Mouse (Mus musculus) forebrain, embryonic 15.5 days (tissue): Measurements from ENCODE around the gene Cend1. TPM values are rescaled to one million over a fixed set of nuclear protein-coding genes. Genes with fewer than 3 reads are reported as not detected.
A peak's percentile ranks its signal among the peaks of the same experiment; 100 is the strongest.
"Not testable (repeated sequence)": the region's sequence is repeated elsewhere in the genome, so short reads cannot be mapped to it uniquely, and the experiment has no call there.

Experiments used
- ATAC-seq: fragments of 200-750 bp; cut with Nextera tagmentation; replicated peaks from 2 replicates; pipeline ENCODE4 v1.8.0; 2017; ENCODE audit warnings: mild to moderate bottlenecking, moderate TSS enrichment, moderate library complexity
- H3K27ac ChIP-seq: fragments of 300-500 bp; sonication (generic); replicated peaks from 2 replicates; pipeline ENCODE4 v1.5.1; 2015; ENCODE audit warnings: mild to moderate bottlenecking, inconsistent platforms
- H3K27me3 ChIP-seq: fragments of 300-500 bp; sonication (generic); 2 replicates; pipeline ENCODE4 v1.6.1; 2015; ENCODE audit warnings: inconsistent platforms
- H3K36me3 ChIP-seq: fragments of 300-500 bp; sonication (generic); 2 replicates; pipeline ENCODE4 v1.6.1; 2015; ENCODE audit warnings: mild to moderate bottlenecking, inconsistent platforms
- H3K4me1 ChIP-seq: fragments of 300-500 bp; sonication (generic); 2 replicates; pipeline ENCODE4 v1.6.1; 2015; ENCODE audit warnings: inconsistent platforms
- H3K4me2 ChIP-seq: fragments of 300-500 bp; sonication (generic); replicated peaks from 2 replicates; pipeline ENCODE4 v1.6.1; 2015; ENCODE audit warnings: mild to moderate bottlenecking, inconsistent platforms
- H3K4me3 ChIP-seq: fragments of 300-500 bp; sonication (generic); 2 replicates; pipeline ENCODE4 v1.5.1; 2015; ENCODE audit warnings: mild to moderate bottlenecking, inconsistent platforms
- H3K9ac ChIP-seq: fragments of 300-500 bp; sonication (generic); replicated peaks from 2 replicates; pipeline ENCODE4 v1.6.1; 2015; ENCODE audit warnings: mild to moderate bottlenecking, inconsistent platforms
- H3K9me3 ChIP-seq: fragments of 300-500 bp; sonication (generic); 2 replicates; pipeline ENCODE4 v1.6.1; 2016; ENCODE audit warnings: inconsistent platforms
- WGBS: fragments of 180-500 bp; shearing (Covaris S2); methylation state at CpG from one replicate; pipeline ENCODE4 v1.1.7; 2015; ENCODE audit warnings: mixed read lengths; 5-methylcytosine and 5-hydroxymethylcytosine counted together
- polyA plus RNA-seq: library from polyadenylated mRNA; unstranded; fragments of >200 nt; fragmentation: Nextera tagmentation; extraction: Ambion mirVana; gene quantifications from 2 replicates; pipeline ENCODE4 v1.2.1, GENCODE M21; 2015

The Cend1 gene
- polyA plus RNA-seq, 1 experiment from 2014 or later = 47.0 TPM

- Histone ChIP-seq H3K27ac (peak within 1 kb of the TSS; percentile 82), H3K4me3 (peak within 1 kb of the TSS; percentile 68), H3K36me3 (peaks cover 4% of the 10 kb centered on the region; the same call in 1 of the 2 replicates), H3K9me3 (no peaks in the 10 kb centered on the region), H3K27me3 (no peaks in the 10 kb centered on the region), H3K9ac (peak within 1 kb of the TSS; percentile 91), H3K4me1 (peaks cover 23% of the 10 kb centered on the region), H3K4me2 (peak within 1 kb of the TSS; percentile 87)
- WGBS = under 1% methylated on average over 56 of the region's 56 CpGs
- peak; percentile 90 for ATAC-seq
These were observed 15.3 kb downstream of the Cend1 start, which contains the start of gene Gatd1 for GRCm38 (mm10) chr7:141413809-141414584. Gene Gatd1 (minus strand): TSS chr7:141414136.

GRCm38 (mm10) chr7:141413331-141413730 is 16.0 kb downstream of the Cend1 start:
- Histone ChIP-seq H3K36me3 (peaks cover 4% of the 10 kb centered on the region; the same call in 1 of the 2 replicates), H3K9me3 (no peaks in the 10 kb centered on the region), H3K4me2 (peak overlapping the region; percentile 87), H3K4me3 (peak overlapping the region; percentile 68), H3K27ac (peak overlapping the region; percentile 82), H3K9ac (peak overlapping the region; percentile 91), H3K27me3 (no peaks in the 10 kb centered on the region), H3K4me1 (peaks cover 21% of the 10 kb centered on the region)
- WGBS = 2% methylated on average over 16 of the region's 16 CpGs
- ATAC-seq = peak; percentile 33

GRCm38 (mm10) chr7:141411667-141412066 is 17.6 kb downstream of the Cend1 start:
- no peak overlapping the region for H3K4me2 ChIP-seq
- H3K9ac ChIP-seq = no peak overlapping the region
- H3K36me3 ChIP-seq = peaks cover 10% of the 10 kb centered on the region; the same call in 1 of the 2 replicates
- H3K4me1 ChIP-seq = peaks cover 21% of the 10 kb centered on the region
- no peaks in the 10 kb centered on the region for H3K27me3 ChIP-seq
- ATAC-seq = no peak
- no peak overlapping the region for H3K27ac ChIP-seq
- no peaks in the 10 kb centered on the region for H3K9me3 ChIP-seq
- 79% methylated on average over 1 of the region's 1 CpGs for WGBS
- H3K4me3 ChIP-seq = no peak overlapping the region

DNA sequence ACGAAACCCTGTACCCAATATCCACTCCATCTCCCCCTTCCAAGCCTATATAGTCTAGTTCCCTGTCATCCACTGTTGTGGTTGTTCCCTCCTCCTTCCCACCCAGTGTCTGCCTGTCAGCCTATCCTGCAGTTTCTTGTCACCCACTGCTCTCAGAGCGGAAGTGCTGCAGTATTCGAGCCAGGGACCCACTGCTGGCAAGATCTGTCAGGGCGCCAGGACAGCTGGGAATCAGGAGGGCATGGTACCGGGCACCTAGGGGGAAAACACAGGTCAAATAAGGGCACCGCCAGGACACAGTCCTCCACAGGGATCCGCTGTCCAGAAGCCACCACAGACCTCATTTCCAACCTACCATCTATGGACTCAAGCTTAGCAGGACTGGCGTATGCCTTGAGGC is 18.7 kb downstream of the Cend1 start:
- no peak for ATAC-seq

GRCm38 (mm10) chr7:141408833-141409232 is 20.5 kb downstream of the Cend1 start:
- Histone ChIP-seq H3K4me3 (0 out of 2 replicates have a peak overlapping the region, but pooled peaks have one; percentile 12), H3K27me3 (no peaks in the 10 kb centered on the region), H3K4me2 (no peak overlapping the region), H3K36me3 (peaks cover 10% of the 10 kb centered on the region; the same call in 1 of the 2 replicates), H3K27ac (0 out of 2 replicates have a peak overlapping the region, but pooled peaks have one; percentile 46), H3K4me1 (peaks cover 15% of the 10 kb centered on the region), H3K9me3 (no peaks in the 10 kb centered on the region), H3K9ac (0 out of 2 replicates have a peak overlapping the region, but pooled peaks have one; percentile 31)
- 12% methylated on average over 11 of the region's 11 CpGs for WGBS
- peak; percentile 59 for ATAC-seq

More for the DNA sequence above, 18.7 kb downstream of the Cend1 start:
- H3K27me3 ChIP-seq = no peaks in the 10 kb centered on the region
- H3K36me3 ChIP-seq = peaks cover 10% of the 10 kb centered on the region; the same call in 1 of the 2 replicates
- peaks cover 21% of the 10 kb centered on the region for H3K4me1 ChIP-seq
- no peak overlapping the region for H3K4me3 ChIP-seq
- no peak overlapping the region for H3K27ac ChIP-seq
- no peaks in the 10 kb centered on the region for H3K9me3 ChIP-seq
- WGBS = 92% methylated on average over 8 of the region's 8 CpGs
- H3K4me2 ChIP-seq = no peak overlapping the region
- no peak overlapping the region for H3K9ac ChIP-seq

DNA sequence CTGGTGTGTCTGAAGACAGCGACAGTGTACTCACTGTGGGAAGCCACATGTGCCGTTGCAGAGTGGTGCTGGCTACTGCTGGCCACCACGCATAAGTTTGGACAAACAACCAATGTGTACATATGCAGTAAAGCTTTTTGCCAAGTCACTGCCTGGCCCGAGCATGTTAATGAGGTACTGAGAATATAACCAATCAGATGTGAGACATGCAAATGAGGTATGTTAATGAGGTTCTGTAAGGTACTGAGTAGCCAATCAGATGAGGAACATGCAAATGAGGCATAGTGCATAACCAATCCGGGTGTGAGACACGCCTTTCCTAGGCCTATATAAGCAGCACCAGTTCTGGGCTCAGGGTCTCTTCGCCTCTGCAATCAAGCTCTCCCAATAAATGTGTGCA is 21.6 kb downstream of the Cend1 start:
- H3K4me1 ChIP-seq, ATAC-seq, H3K9ac ChIP-seq, H3K4me3 ChIP-seq, H3K9me3 ChIP-seq, H3K4me2 ChIP-seq, H3K27ac ChIP-seq, H3K27me3 ChIP-seq: not testable (repeated sequence)
- 95% methylated on average over 7 of the region's 7 CpGs for WGBS
- H3K36me3 ChIP-seq = peaks cover 14% of the 10 kb centered on the region

- no peak for ATAC-seq
- WGBS = 82% methylated on average over 4 of the region's 4 CpGs
These were observed 23.8 kb downstream of the Cend1 start for GRCm38 (mm10) chr7:141405466-141405865.

DNA sequence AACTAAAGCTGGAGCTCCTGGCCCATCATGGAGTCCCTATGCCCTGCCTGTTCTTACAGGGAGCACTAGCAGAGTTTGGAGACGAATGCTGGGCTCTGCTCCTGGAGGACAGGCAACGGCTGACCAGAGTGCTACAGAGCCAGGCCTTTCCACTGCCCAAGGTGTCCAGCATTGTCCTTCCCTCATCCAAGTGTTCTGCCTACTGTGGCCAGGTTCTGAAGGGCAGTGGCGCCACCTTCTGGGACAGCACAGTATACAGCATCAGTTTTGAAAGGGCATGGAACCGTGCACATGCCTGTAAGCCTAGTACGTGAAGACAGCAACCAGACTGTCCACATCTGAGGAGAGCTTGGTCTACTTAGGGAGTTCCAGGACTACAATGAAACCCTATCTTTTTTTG is 26.0 kb downstream of the Cend1 start:
- Histone ChIP-seq H3K9ac (no peak overlapping the region), H3K4me2 (no peak overlapping the region), H3K4me1 (no peaks in the 10 kb centered on the region), H3K9me3 (no peaks in the 10 kb centered on the region), H3K27me3 (no peaks in the 10 kb centered on the region), H3K4me3 (no peak overlapping the region), H3K36me3 (peaks cover 51% of the 10 kb centered on the region), H3K27ac (no peak overlapping the region)
- ATAC-seq = 0 out of 2 replicates have a peak, but pooled peaks have one; percentile 26
- WGBS = 42% methylated on average over 5 of the region's 5 CpGs

More at GRCm38 (mm10) chr7:141405466-141405865, 23.8 kb downstream of the Cend1 start:
- Histone ChIP-seq H3K27me3 (no peaks in the 10 kb centered on the region), H3K9me3 (no peaks in the 10 kb centered on the region), H3K36me3 (peaks cover 34% of the 10 kb centered on the region), H3K9ac (no peak overlapping the region), H3K4me1 (peaks cover 7% of the 10 kb centered on the region), H3K27ac (no peak overlapping the region), H3K4me2 (no peak overlapping the region), H3K4me3 (no peak overlapping the region)

DNA sequence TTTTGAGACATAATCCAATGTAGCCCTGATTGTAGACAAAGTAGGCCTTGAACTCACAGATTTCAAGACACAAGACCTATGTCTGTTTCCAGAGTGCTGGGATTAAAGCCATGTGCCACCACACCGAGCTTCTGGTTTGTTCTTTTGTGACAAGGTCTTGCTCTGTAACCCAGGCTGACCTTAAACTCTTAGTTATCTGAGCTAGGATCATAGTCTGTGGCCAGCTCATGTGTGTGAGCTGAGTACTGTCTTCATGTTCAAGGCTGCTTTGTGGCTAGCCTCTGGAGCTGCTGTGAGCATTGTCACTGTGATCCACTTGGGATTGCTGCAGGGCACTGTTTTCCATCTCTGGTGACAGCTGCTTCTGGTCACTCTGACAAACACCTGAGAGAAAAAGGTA is 33.9 kb downstream of the Cend1 start:
- no peaks in the 10 kb centered on the region for H3K27me3 ChIP-seq
- peaks cover 38% of the 10 kb centered on the region for H3K36me3 ChIP-seq
- no peak for ATAC-seq
- H3K9me3 ChIP-seq = no peaks in the 10 kb centered on the region
- H3K4me2 ChIP-seq = no peak overlapping the region
- 83% methylated on average over 1 of the region's 1 CpGs for WGBS
- peaks cover 16% of the 10 kb centered on the region for H3K4me1 ChIP-seq
- no peak overlapping the region for H3K27ac ChIP-seq
- H3K4me3 ChIP-seq = no peak overlapping the region
- no peak overlapping the region for H3K9ac ChIP-seq

DNA sequence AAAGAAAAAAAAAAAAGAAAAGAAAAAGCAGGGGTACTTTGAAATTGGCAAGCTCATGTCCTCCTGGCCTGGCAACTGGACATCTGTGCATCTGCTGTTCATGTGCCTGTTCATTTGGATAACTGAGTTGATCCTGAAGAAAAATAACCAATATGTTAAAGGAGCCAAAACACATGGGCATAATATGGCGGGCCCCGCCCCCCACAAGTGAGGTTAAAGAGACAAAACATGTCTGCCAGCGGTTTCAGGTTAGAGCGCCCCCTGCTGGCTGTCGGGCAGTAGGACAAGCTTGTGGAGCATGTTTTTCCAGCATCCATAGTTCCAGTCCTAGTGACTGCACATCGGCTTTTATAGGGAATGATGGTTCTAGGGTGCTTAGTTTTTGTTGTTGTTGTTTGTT is 34.5 kb downstream of the Cend1 start:
- WGBS = 17% methylated on average over 6 of the region's 6 CpGs
- Histone ChIP-seq H3K4me3 (no peak overlapping the region), H3K27me3 (no peaks in the 10 kb centered on the region), H3K9me3 (no peaks in the 10 kb centered on the region), H3K27ac (no peak overlapping the region), H3K9ac (no peak overlapping the region), H3K4me2 (no peak overlapping the region), H3K4me1 (peaks cover 16% of the 10 kb centered on the region), H3K36me3 (peaks cover 33% of the 10 kb centered on the region)
- no peak for ATAC-seq

DNA sequence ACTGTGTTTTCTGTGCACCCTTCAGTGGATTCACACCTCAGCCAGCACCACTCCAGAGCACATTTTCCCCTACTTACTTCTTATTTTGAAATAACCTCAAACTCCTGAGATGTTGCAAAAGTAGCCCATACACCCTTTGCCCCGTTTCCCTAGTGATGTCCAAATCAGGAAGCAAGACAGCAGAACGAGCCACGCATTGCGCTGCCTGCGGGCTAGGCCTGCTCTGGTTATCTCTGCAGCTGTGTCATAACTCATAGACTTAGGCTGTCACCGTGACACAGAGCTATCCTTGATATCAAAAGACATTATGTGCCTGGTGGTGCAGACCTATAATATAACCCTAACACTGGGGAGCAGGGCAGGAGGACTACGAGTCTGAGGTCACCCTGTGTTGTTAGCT is 35.1 kb downstream of the Cend1 start:
- Histone ChIP-seq H3K4me1 (peaks cover 16% of the 10 kb centered on the region), H3K4me3 (no peak overlapping the region), H3K36me3 (peaks cover 27% of the 10 kb centered on the region), H3K27ac (no peak overlapping the region), H3K4me2 (no peak overlapping the region), H3K27me3 (0 out of 2 replicates have a peak, but pooled peaks cover 3% of the 10 kb centered on the region), H3K9me3 (no peaks in the 10 kb centered on the region), H3K9ac (no peak overlapping the region)
- WGBS = 92% methylated on average over 7 of the region's 7 CpGs
- ATAC-seq = no peak

- Histone ChIP-seq H3K9ac (peak overlapping the region; percentile 83), H3K9me3 (no peaks in the 10 kb centered on the region), H3K27me3 (0 out of 2 replicates have a peak, but pooled peaks cover 3% of the 10 kb centered on the region), H3K4me2 (peak overlapping the region; percentile 98), H3K4me1 (peaks cover 16% of the 10 kb centered on the region), H3K4me3 (peak overlapping the region; percentile 60), H3K27ac (peak overlapping the region; percentile 77), H3K36me3 (peaks cover 13% of the 10 kb centered on the region)
- WGBS = 11% methylated on average over 9 of the region's 9 CpGs
- no peak for ATAC-seq
These were observed 36.6 kb downstream of the Cend1 start for GRCm38 (mm10) chr7:141392552-141393222.
